In the genomic region with DNA sequence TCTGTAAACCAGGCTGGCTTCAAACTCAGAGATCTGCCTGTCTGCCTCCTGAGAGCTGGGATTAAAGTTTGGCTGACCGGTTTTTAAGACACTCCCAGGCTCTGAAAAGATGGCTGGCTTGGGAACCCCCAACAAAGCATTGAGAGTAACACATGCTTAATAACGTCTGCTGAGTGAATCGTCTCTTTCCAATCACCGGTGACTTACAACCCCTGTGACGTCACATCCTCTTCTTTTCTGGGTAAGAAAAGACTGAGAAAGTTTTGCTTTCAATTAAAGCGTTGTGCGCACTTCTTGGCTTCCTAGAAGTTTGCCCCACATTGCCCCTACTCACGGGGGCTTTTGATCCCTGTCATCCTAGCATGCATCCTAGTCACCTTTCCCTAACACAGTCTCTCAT, we compare ENCODE assay signal across 24 mouse cellular contexts.
DNase-seq lines count a peak whose midpoint lies in the region; ATAC-seq lines count a peak whose summit lies in the region.
"Had no signal": no experiment of that assay in that cellular context is flagged by ENCODE, and none has a peak within 500 bp of the region (broad histone marks: within the 10 kb centered on the region; RNA-seq: fewer than 3 reads in every experiment).

No protein-coding gene starts in this region.

- H3K27ac ChIP-seq in lung, embryonic 16.5 days (ENCODE audit: low read length): no peak overlapping the region
- H3K27ac ChIP-seq in hindbrain, embryonic 10.5 days: no peak overlapping the region
- H3K27ac ChIP-seq: embryonic facial prominence, embryonic 15.5 days; forebrain, embryonic 10.5 days; gastrocnemius, adult 2 months; heart, embryonic 10.5 days; hindbrain, embryonic 13.5 days had no signal

- no peak for DNase-seq in lung, postnatal 36 days
- no peak for DNase-seq in hindbrain, embryonic 10.5 days (ENCODE audit: low spot score)
- DNase-seq in urinary bladder, postnatal 4 days (ENCODE audit: low spot score in 2 of 2): no peak
- no peak for DNase-seq in adrenal gland, adult 18-20 months (ENCODE audit: low spot score in 2 of 2)
- DNase-seq: adrenal gland, postnatal 10 days; cerebellum, adult 11 months; cerebellum, adult 9-11 months; cerebellum, postnatal 36 days; gastrocnemius, adult 2 months; gastrocnemius, postnatal 25 days; heart, postnatal 10 days; heart, postnatal 4 days had no signal

- no peak for ATAC-seq in lung, embryonic 16.5 days (ENCODE audit: low read depth)
- ATAC-seq in CD4-positive, CD25-positive, alpha-beta regulatory T cell, adult 4 months: peak; percentile 56
- peak; percentile 48 for ATAC-seq in inflammation-experienced regulatory T-cells, adult 6 months
- ATAC-seq: forebrain, embryonic 14.5 days; intestine, postnatal 0 days; Patski had no signal

- H3K27me3 ChIP-seq in lung, embryonic 16.5 days (ENCODE audit: control insufficient read depth, insufficient read depth, low read depth, low read length): no peaks in the 10 kb centered on the region
- H3K27me3 ChIP-seq in hindbrain, embryonic 10.5 days (ENCODE audit: insufficient read depth, poor library complexity, severe bottlenecking): no peaks in the 10 kb centered on the region
- H3K27me3 ChIP-seq: CH12.LX; embryonic facial prominence, embryonic 15.5 days; hindbrain, embryonic 13.5 days had no signal

- peaks cover 4% of the 10 kb centered on the region; the same call in 1 of the 2 replicates for H3K4me1 ChIP-seq in lung, embryonic 16.5 days (replicated peaks; ENCODE audit: control insufficient read depth, insufficient read depth, low read length)
- 0 out of 2 replicates have a peak, but pooled peaks cover 2% of the 10 kb centered on the region for H3K4me1 ChIP-seq in hindbrain, embryonic 10.5 days (replicated peaks)
- H3K4me1 ChIP-seq: embryonic facial prominence, embryonic 15.5 days; forebrain, embryonic 10.5 days; heart, embryonic 10.5 days; hindbrain, embryonic 13.5 days had no signal

- 0 out of 2 replicates have a peak overlapping the region, but pooled peaks have one; percentile 16 for H3K4me2 ChIP-seq in lung, embryonic 16.5 days (ENCODE audit: low read depth, low read length)
- H3K4me2 ChIP-seq: embryonic facial prominence, embryonic 15.5 days; hindbrain, embryonic 13.5 days had no signal

- no peaks in the 10 kb centered on the region for H3K36me3 ChIP-seq in lung, embryonic 16.5 days (ENCODE audit: control insufficient read depth, insufficient read depth, low read length)
- no peaks in the 10 kb centered on the region for H3K36me3 ChIP-seq in hindbrain, embryonic 10.5 days
- H3K36me3 ChIP-seq: embryonic facial prominence, embryonic 15.5 days; forebrain, embryonic 10.5 days; heart, embryonic 10.5 days; hindbrain, embryonic 13.5 days had no signal

- no peak overlapping the region for H3K4me3 ChIP-seq in lung, embryonic 16.5 days (ENCODE audit: low read length)
- H3K4me3 ChIP-seq in hindbrain, embryonic 10.5 days: no peak overlapping the region
- H3K4me3 ChIP-seq: embryonic facial prominence, embryonic 15.5 days; erythroblast, embryonic 14.5 days; forebrain, embryonic 10.5 days; gastrocnemius, adult 2 months; heart, embryonic 10.5 days; hindbrain, embryonic 13.5 days had no signal

- no peak overlapping the region for H3K9ac ChIP-seq in lung, embryonic 16.5 days (ENCODE audit: low read length)
- H3K9ac ChIP-seq: embryonic facial prominence, embryonic 15.5 days; hindbrain, embryonic 13.5 days had no signal

- WGBS in lung, embryonic 16.5 days: 42% methylated on average over 8 of the region's 8 CpGs
- 81% methylated on average over 8 of the region's 8 CpGs for WGBS in hindbrain, embryonic 10.5 days

- no peaks in the 10 kb centered on the region for H3K9me3 ChIP-seq in lung, embryonic 16.5 days (ENCODE audit: control insufficient read depth, low read length)
- no peaks in the 10 kb centered on the region for H3K9me3 ChIP-seq in hindbrain, embryonic 10.5 days
- H3K9me3 ChIP-seq: embryonic facial prominence, embryonic 15.5 days; forebrain, embryonic 10.5 days; heart, embryonic 10.5 days; hindbrain, embryonic 13.5 days had no signal
